Mouse (Mus musculus) ovary, adult 10 weeks (tissue): ENCODE results near the gene Saysd1. TPM values are rescaled to one million over a fixed set of nuclear protein-coding genes. Genes with fewer than 3 reads are reported as not detected.

Experiments used
- polyA plus RNA-seq: library from polyadenylated mRNA; stranded (reverse); fragments of 350-450 nt; fragmentation: Illumina TruSeq; extraction: RNeasy Lipid Tissue Mini Kit (QIAGEN cat#74804); gene quantifications from one replicate; pipeline ENCODE4 v1.2.3, GENCODE M21; 2014

Gene Saysd1
- polyA plus RNA-seq: 1.9 TPM

DNA sequence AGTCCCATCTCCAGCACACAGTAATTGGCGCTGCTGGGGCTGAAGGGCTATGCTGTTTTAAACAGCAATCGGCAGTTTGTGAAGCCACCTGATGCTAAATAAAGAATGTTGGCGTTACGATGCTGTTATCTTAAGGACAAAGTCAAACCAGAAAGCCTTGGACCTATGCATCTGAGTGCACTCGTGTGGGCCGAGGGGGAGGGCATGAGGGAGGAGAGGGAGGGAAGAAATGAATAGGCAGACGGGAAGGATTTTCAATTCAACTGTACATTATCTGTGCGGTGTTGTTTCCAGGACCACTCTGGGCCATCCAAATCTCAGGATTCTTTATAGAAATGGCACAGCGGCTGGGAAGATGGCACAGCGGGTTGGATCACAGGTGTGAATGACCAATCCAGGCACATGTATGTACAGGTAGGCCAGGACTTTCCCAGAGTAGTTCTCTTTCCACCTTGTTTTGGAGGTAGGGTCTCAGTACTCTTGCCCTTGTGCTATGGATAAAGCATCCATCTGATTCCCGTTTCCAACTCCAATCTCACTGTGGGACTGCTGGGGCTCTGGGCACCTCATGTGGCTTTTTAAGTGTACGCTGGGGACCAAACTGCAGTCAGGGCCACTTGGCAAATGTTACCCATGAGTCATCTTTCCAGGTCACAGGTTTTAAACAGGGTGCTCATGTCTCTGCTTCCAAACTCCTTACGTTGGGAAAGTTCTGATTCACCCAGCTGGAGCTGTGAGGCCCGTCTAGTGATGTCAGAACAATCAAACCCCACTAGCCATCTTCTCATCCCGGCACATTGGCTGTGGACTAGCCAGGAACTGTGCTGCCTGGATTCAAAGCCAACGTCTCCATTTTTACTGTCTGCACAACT is at the start of gene Saysd1:
Saysd1 (minus strand) TSS at position 51 of the 872 bp plus-strand sequence.

DNA sequence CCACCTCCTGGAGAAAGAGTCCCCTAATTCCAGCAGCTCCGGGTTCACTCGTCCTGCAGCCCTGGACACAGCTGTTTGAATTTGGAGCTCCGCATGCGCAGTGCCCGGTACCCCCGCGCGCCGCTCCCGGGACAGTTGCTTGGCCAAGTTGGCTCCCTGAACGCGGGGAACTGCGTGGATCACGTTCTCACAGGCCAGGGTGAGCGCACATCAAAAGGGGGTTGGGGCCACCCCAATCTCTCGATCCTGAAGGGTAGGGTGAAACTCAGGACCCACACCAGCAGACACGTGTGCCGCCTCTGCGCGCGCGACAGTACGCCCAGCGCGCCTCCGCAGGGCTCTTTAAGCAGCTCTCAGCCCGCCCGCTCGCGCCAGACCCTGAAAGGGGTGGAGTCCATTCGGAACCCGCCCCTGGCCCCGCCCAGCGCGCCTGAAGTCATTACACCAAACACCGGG is 43.2 kb upstream of the Saysd1 start, which contains the start of gene Kcnk5:
Kcnk5 (minus strand) TSS at position 344 of the 456 bp plus-strand sequence.

Other genes with a start within 250 kb of the Saysd1 start
- 60.5 TPM for gene Gng2, start 160.9 kb downstream of the Saysd1 start, polyA plus RNA-seq
- 2.7 TPM for gene Kcnk5, start 43.3 kb upstream of the Saysd1 start, polyA plus RNA-seq
- gene Kcnk16, start 130.7 kb upstream of the Saysd1 start, polyA plus RNA-seq: not detected
- 7.1 TPM for gene Nudt13, start 156.2 kb upstream of the Saysd1 start, polyA plus RNA-seq
- gene Ecd, start 209.6 kb upstream of the Saysd1 start, polyA plus RNA-seq: 33.2 TPM
- 30.7 TPM for gene Fam149b, start 209.6 kb upstream of the Saysd1 start, polyA plus RNA-seq